Mouse (Mus musculus): ENCODE results near the gene Aldh3b1.
A peak's percentile ranks its signal among the peaks of the same experiment; 100 is the strongest.

Gene Aldh3b1

GRCm38 (mm10) chr19:3912337-3913204, 17.0 kb downstream of the Aldh3b1 start, which contains the start of gene Ndufs8:
Gene Ndufs8 (minus strand): TSS chr19:3912774.
- peak; percentile 92 to 97 for DNase-seq (ENCODE audit: low spot score in 2 of 2)

- DNase-seq (ENCODE audit: low spot score in 2 of 2): no peak
Measured at GRCm38 (mm10) chr19:3910206-3910605, 19.4 kb downstream of the Aldh3b1 start.

GRCm38 (mm10) chr19:3907876-3908660, 21.5 kb downstream of the Aldh3b1 start:
- no peak for DNase-seq (ENCODE audit: low spot score in 2 of 2)

- peak in 1 of 2 experiments; percentile 50 for DNase-seq (ENCODE audit: low spot score in 2 of 2)
Measured at GRCm38 (mm10) chr19:3906795-3907786, 22.5 kb downstream of the Aldh3b1 start, which contains the start of gene Tcirg1. Gene Tcirg1 (minus strand): TSS chr19:3907133.

- no peak for DNase-seq (ENCODE audit: low spot score in 2 of 2)
Measured at GRCm38 (mm10) chr19:3906326-3906725, 23.3 kb downstream of the Aldh3b1 start.

- DNase-seq (ENCODE audit: low spot score in 2 of 2): no peak
Measured at GRCm38 (mm10) chr19:3905261-3905969, 24.2 kb downstream of the Aldh3b1 start.

GRCm38 (mm10) chr19:3904363-3904675, 25.3 kb downstream of the Aldh3b1 start:
- DNase-seq (ENCODE audit: low spot score in 2 of 2): no peak

GRCm38 (mm10) chr19:3903648-3904362, 25.8 kb downstream of the Aldh3b1 start:
- no peak for DNase-seq (ENCODE audit: low spot score in 2 of 2)

- DNase-seq (ENCODE audit: low spot score in 2 of 2): no peak
Measured at GRCm38 (mm10) chr19:3902966-3903365, 26.6 kb downstream of the Aldh3b1 start.

- DNase-seq (ENCODE audit: low spot score in 2 of 2): no peak
Measured at GRCm38 (mm10) chr19:3899618-3900017, 30.0 kb downstream of the Aldh3b1 start.

GRCm38 (mm10) chr19:3898952-3899351, 30.7 kb downstream of the Aldh3b1 start:
- DNase-seq (ENCODE audit: low spot score in 2 of 2): no peak

GRCm38 (mm10) chr19:3897557-3897956, 32.1 kb downstream of the Aldh3b1 start:
- no peak for DNase-seq (ENCODE audit: low spot score in 2 of 2)

GRCm38 (mm10) chr19:3896208-3896607, 33.4 kb downstream of the Aldh3b1 start:
- no peak for DNase-seq (ENCODE audit: low spot score in 2 of 2)

GRCm38 (mm10) chr19:3895171-3895631, 34.4 kb downstream of the Aldh3b1 start:
- DNase-seq (ENCODE audit: low spot score in 2 of 2): no peak

GRCm38 (mm10) chr19:3894294-3894693, 35.3 kb downstream of the Aldh3b1 start:
- DNase-seq (ENCODE audit: low spot score in 2 of 2): no peak

- DNase-seq (ENCODE audit: low spot score in 2 of 2): no peak
Measured at GRCm38 (mm10) chr19:3893545-3894116, 36.0 kb downstream of the Aldh3b1 start.

GRCm38 (mm10) chr19:3890181-3890580, 39.4 kb downstream of the Aldh3b1 start:
- no peak for DNase-seq (ENCODE audit: low spot score in 2 of 2)

GRCm38 (mm10) chr19:3889096-3889495, 40.5 kb downstream of the Aldh3b1 start:
- DNase-seq (ENCODE audit: low spot score in 2 of 2): no peak

GRCm38 (mm10) chr19:3884325-3884990, 45.1 kb downstream of the Aldh3b1 start:
- DNase-seq (ENCODE audit: low spot score in 2 of 2): no peak
